Mouse (Mus musculus): ENCODE data around the gene Madcam1. TPM values are rescaled to one million over a fixed set of nuclear protein-coding genes. Genes with fewer than 3 reads are reported as not detected.

Madcam1 gene
- 6.8 TPM in 1 of 2 replicates, not detected in the other for total RNA-seq (2021)
- long read RNA-seq, experiment 1, partial matches to known transcripts = 0 of 1 reads
- long read RNA-seq, experiment 1, other reads (novel, unspliced or antisense) = 0 of 1 reads
- long read RNA-seq, experiment 2 = 0 reads

GRCm38 (mm10) chr10:79664131-79664665, at the start of gene Madcam1:
Madcam1 (plus strand) TSS chr10:79664559.
- peak; percentile 76 for DNase-seq

- DNase-seq = no peak
These were observed 48.5 kb upstream of the Madcam1 start for GRCm38 (mm10) chr10:79615860-79616259.

GRCm38 (mm10) chr10:79616376-79616775, 48.0 kb upstream of the Madcam1 start:
- DNase-seq = no peak

GRCm38 (mm10) chr10:79623950-79624349, 40.4 kb upstream of the Madcam1 start:
- DNase-seq = no peak

- DNase-seq = no peak
These were observed 39.0 kb upstream of the Madcam1 start for GRCm38 (mm10) chr10:79625398-79625797.

- DNase-seq = peak; percentile 64
These were observed 38.2 kb upstream of the Madcam1 start for GRCm38 (mm10) chr10:79626156-79626555.

- no peak for DNase-seq
These were observed 36.0 kb upstream of the Madcam1 start for GRCm38 (mm10) chr10:79628377-79628776.

- no peak for DNase-seq
These were observed 32.9 kb upstream of the Madcam1 start for GRCm38 (mm10) chr10:79631432-79631831.

GRCm38 (mm10) chr10:79633006-79633777, 31.2 kb upstream of the Madcam1 start:
- DNase-seq = peak; percentile 42

- DNase-seq = no peak
These were observed 28.1 kb upstream of the Madcam1 start for GRCm38 (mm10) chr10:79636287-79636686.

- peak; percentile 49 for DNase-seq
These were observed 26.9 kb upstream of the Madcam1 start, which contains the start of gene Shc2 for GRCm38 (mm10) chr10:79637128-79638110. Shc2 (minus strand) TSS chr10:79637918.

- peak; percentile 57 for DNase-seq
These were observed 25.7 kb upstream of the Madcam1 start for GRCm38 (mm10) chr10:79638486-79639204.

- DNase-seq = no peak
These were observed 18.6 kb upstream of the Madcam1 start, which contains the start of gene Odf3l2 for GRCm38 (mm10) chr10:79645711-79646110. Odf3l2 (minus strand) TSS chr10:79645738.

- peak; percentile 79 for DNase-seq
These were observed 15.1 kb upstream of the Madcam1 start for GRCm38 (mm10) chr10:79649070-79649751.

- no peak for DNase-seq
These were observed 11.6 kb upstream of the Madcam1 start for GRCm38 (mm10) chr10:79652789-79653188.

- no peak for DNase-seq
These were observed 9.4 kb upstream of the Madcam1 start for GRCm38 (mm10) chr10:79654946-79655395.

- DNase-seq = no peak
These were observed 5.5 kb upstream of the Madcam1 start for GRCm38 (mm10) chr10:79658829-79659228.

- no peak for DNase-seq
These were observed 4.1 kb upstream of the Madcam1 start for GRCm38 (mm10) chr10:79660298-79660697.

- DNase-seq = no peak
These were observed 2.5 kb upstream of the Madcam1 start for GRCm38 (mm10) chr10:79661861-79662260.

GRCm38 (mm10) chr10:79665051-79665450, 692 bp downstream of the Madcam1 start:
- DNase-seq = no peak

GRCm38 (mm10) chr10:79666493-79666892, 2.1 kb downstream of the Madcam1 start:
- DNase-seq = no peak
